In genomic region chr7:89517460-89518390, GRCm38 (mm10) we compare ENCODE assay signal across 8 mouse cellular contexts. TPM values are rescaled to one million over a fixed set of nuclear protein-coding genes. Genes with fewer than 3 reads are reported as not detected.
DNase-seq lines count a peak whose midpoint lies in the region; ATAC-seq and TF ChIP-seq lines count a peak whose summit lies in the region.

No protein-coding gene starts in this region.

- H3K4me2 ChIP-seq in forebrain, postnatal 0 days (ENCODE audit: low read depth), result peak overlapping the region; percentile 98

- H3K9me3 ChIP-seq in forebrain, postnatal 0 days (ENCODE audit: low read length), result no peaks in the 10 kb centered on the region

- no peaks in the 10 kb centered on the region for H3K27me3 ChIP-seq in Patski
- H3K27me3 ChIP-seq in forebrain, postnatal 0 days (ENCODE audit: insufficient read depth, low read length), result no peaks in the 10 kb centered on the region; the same call in 1 of the 2 replicates

- CTCF ChIA-PET in Patski (lab: Charles Lee), result interaction anchor here (0.8 to 2.2 kb wide), 10 partner anchors 9 to 352 kb away, joined by 3 to 20 read pairs (median 4); partner anchors contain the start of genes Me3 and Prss23

- intact Hi-C loops in heart, postnatal 36 days (cut with DNase I), result loop anchor here (5.0 kb wide), 3 partner anchors 45 to 265 kb away; partner anchors contain the start of gene Me3

- no peak for DNase-seq in Patski (ENCODE audit: low read depth, low spot score)
- peak; percentile 13 for DNase-seq in cerebellum, adult 8-10 months
- peak; percentile 41 for DNase-seq in forebrain, postnatal 0 days
- peak; percentile 67 to 71 for DNase-seq in heart, postnatal 36 days
- DNase-seq in layer of hippocampus, postnatal 14 days (ENCODE audit: low spot score in 2 of 2), result peak; percentile 21 to 38
- DNase-seq in right cerebral cortex, postnatal 4 days, result peak; percentile 65
- no peak for DNase-seq in thymus, postnatal 10 days (ENCODE audit: low spot score in 2 of 2)

- H3K9ac ChIP-seq in forebrain, postnatal 0 days, result peak overlapping the region; percentile 39

- in situ Hi-C loops in Patski (cut with MboI; ENCODE audit: low pct_unique_long_range_greater_than_20kb), result no loop called here

- H3K36me3 ChIP-seq in forebrain, postnatal 0 days (ENCODE audit: insufficient read depth), result no peaks in the 10 kb centered on the region

- peaks cover 4% of the 10 kb centered on the region; the same call in 1 of the 2 replicates for H3K4me1 ChIP-seq in forebrain, postnatal 0 days (ENCODE audit: insufficient read depth)

- POLR2A ChIA-PET in Patski (lab: Charles Lee), result interaction anchor here (0.6 to 2.0 kb wide), 7 partner anchors 93 to 374 kb away, joined by 3 to 11 read pairs (median 3); no protein-coding TSS in a partner anchor

- no peak overlapping the region; the same call in 1 of the 2 replicates for H3K27ac ChIP-seq in forebrain, postnatal 0 days (ENCODE audit: low read depth, low read length)

- peak overlapping the region; percentile 47 for H3K4me3 ChIP-seq in forebrain, postnatal 0 days (ENCODE audit: low read depth, low read length)

- WGBS in forebrain, postnatal 0 days, result 2% methylated on average over 57 of the region's 61 CpGs

- TF ChIP-seq CTCF in Patski (IDR thresholded peaks at IDR 0.05), result peak; percentile 83
- peak; percentile 41 for TF ChIP-seq CTCF in forebrain, postnatal 0 days (IDR thresholded peaks at IDR 0.05; ENCODE audit: low read depth)

- peak; percentile 76 for ATAC-seq in Patski
- ATAC-seq in forebrain, postnatal 0 days, result peak; percentile 74
- peak; percentile 42; the same call in 1 of the 2 replicates for ATAC-seq in megakaryocyte progenitor cell, adult 5-6 weeks (replicated peaks; ENCODE audit: poor library complexity)

RNA-seq across cellular contexts. Expression of gene Prss23, which starts 9.3 kb away (rescaled TPM):
- 138 TPM for polyA plus RNA-seq in Patski (2021)
- 9.0 and 18.1 TPM in 2 replicates for total RNA-seq in forebrain, postnatal 0 days (2014; rRNA removed)
- 9.7 and 11.5 TPM in 2 replicates for polyA plus RNA-seq in forebrain, postnatal 0 days (2015; fragmentation: Nextera tagmentation; extraction: Ambion mirVana)
- total RNA-seq in heart, postnatal 36 days (2021), result 10 to 100 TPM; 26.8 to 27.2 TPM
- 10 to 100 TPM in 1 of 2 experiments, 1 to 10 TPM in 1; 9.3 to 12.3 TPM for total RNA-seq in layer of hippocampus, postnatal 14 days (2021)
- total RNA-seq in megakaryocyte progenitor cell, adult 5-6 weeks (2015), result not detected in 2 replicates
- not detected in 2 replicates for total RNA-seq in megakaryocyte progenitor cell, adult 5-6 weeks (2017)

Comparison
In these comparisons a context has a peak if more than half of its experiments do, and no peak if none do; other contexts are left out.
1. DNase-seq: peak in cerebellum, adult 8-10 months (single experiment), forebrain, postnatal 0 days (single experiment), heart, postnatal 36 days (2 of 2), layer of hippocampus, postnatal 14 days (2 of 2) and right cerebral cortex, postnatal 4 days (single experiment); none in Patski (single experiment) and thymus, postnatal 10 days (0 of 2).
2. RNA of gene Prss23, which starts 9.3 kb away (total RNA-seq): 26.8 to 27.2 TPM in heart, postnatal 36 days, 9.0 to 18.1 TPM in forebrain, postnatal 0 days and 9.3 to 12.3 TPM in layer of hippocampus, postnatal 14 days; not detected in megakaryocyte progenitor cell, adult 5-6 weeks; every median in the first group is over 10 times any median in the second.
3. Peak in every context shown above with its lines, with median percentiles within 50 percentile points of each other: ATAC-seq.